Mouse (Mus musculus) central nervous system, embryonic 14 days (tissue): Measurements from ENCODE around the gene Lss. TPM values are rescaled to one million over a fixed set of nuclear protein-coding genes. Genes with fewer than 3 reads are reported as not detected.

Experiments used
- polyA plus RNA-seq: library from polyadenylated mRNA; depleted of rRNA; stranded (reverse); fragments of >200 nt; gene quantifications from 2 replicates; pipeline ENCODE4 v1.2.3, GENCODE M21; 2012; rRNA removed

The Lss gene
- polyA plus RNA-seq: 42.9 and 44.9 TPM in 2 replicates

DNA sequence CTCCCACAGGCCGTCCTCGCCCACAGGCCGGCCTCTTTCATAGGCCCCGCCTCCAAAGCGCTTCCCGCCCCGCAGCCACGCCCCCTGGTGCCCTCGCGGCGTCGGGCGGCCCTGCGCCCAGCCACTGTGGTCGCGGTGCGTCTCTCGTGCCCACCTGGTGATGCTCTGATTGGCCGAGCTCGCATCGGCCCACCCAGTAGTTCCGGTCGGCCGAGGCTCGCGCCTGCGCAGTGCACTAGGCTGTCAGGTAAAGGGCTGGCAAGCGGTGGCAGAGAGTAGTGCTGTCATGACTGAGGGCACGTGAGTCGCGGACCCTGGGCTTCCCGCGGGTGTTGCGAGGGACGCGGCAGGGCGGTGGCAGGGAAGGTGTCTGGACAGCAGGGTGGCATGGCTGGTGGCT is at the start of gene Lss:
Lss (plus strand) TSS at position 214 of the 400 bp plus-strand sequence.

DNA sequence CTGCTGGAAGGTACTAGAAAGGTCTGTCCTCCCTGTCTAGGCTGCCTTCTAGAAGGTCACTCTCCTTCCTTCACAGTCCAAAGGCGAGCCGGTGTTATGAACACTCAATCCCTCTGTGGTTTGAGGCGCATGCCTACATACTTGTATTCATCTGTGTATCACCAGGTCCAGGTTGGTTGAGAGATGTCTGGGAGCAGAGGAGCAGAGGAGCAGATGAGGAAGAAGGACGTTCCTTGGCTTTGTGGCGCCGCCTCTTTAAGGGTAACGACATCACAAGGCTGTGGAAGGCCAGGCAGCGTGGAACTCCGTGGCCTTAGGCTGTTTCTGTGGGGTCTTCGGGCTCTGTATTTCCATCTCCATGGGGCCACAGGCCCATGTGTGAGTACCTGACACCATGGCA is 30.6 kb downstream of the Lss start, which contains the start of gene Spatc1l:
Spatc1l (plus strand) TSS at position 301 of the 400 bp plus-strand sequence.

DNA sequence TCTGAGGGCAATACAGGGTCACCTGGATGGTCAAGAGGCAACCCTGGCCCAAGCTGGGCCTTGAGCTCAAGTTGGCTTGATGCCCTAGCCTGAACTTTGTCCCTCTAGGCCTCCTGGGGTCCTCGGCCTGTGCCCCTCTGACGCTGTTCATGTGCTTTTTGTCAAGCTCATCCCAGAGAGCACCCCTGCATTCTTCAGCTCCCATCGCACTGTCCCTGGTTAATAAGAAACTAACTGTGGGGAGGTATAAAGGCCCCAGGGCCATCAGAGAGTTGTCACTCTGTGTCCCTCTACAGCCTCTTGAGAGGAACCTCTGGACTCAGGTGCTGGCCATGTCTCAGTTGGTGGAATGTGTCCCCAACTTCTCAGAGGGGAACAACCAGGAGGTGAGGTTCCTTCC is 44.0 kb downstream of the Lss start, which contains the start of gene Ftcd:
Ftcd (plus strand) TSS at position 275 of the 400 bp plus-strand sequence.

Other genes with a start within 250 kb of the Lss start
- gene Dip2a, start 186.3 kb upstream of the Lss start, polyA plus RNA-seq: 41.2 and 44.0 TPM in 2 replicates
- not detected in 2 replicates for gene AC141477.1, start 91.1 kb upstream of the Lss start, polyA plus RNA-seq
- 27.2 and 33.1 TPM in 2 replicates for gene Pcnt, start 88.8 kb upstream of the Lss start, polyA plus RNA-seq
- not detected in 2 replicates for gene 2610028H24Rik, start 82.5 kb upstream of the Lss start, polyA plus RNA-seq
- 60.3 and 61.4 TPM in 2 replicates for gene Mcm3ap, start 62.7 kb upstream of the Lss start, polyA plus RNA-seq
- 3.4 TPM in 2 replicates for gene Ybey, start 62.5 kb upstream of the Lss start, polyA plus RNA-seq
- gene Spatc1l, start 30.7 kb downstream of the Lss start, polyA plus RNA-seq: 0.29 and 0.37 TPM in 2 replicates
- 0.04 TPM in 2 replicates for gene Ftcd, start 44.1 kb downstream of the Lss start, polyA plus RNA-seq
- 30.1 and 102 TPM in 2 replicates for gene Col6a2, start 92.0 kb downstream of the Lss start, polyA plus RNA-seq
- 32.5 and 118 TPM in 2 replicates for gene Col6a1, start 194.6 kb downstream of the Lss start, polyA plus RNA-seq